Mouse (Mus musculus) lung, postnatal 36 days (tissue): ENCODE measurements at regions not wholly inside any gene's neighbourhood (a gene's known extent, or its start where the extent isn't known, plus 50 kb on each side); places are given as distances from the start of the nearest gene placed in this dataset.
"Not testable (repeated sequence)": the region's sequence is repeated elsewhere in the genome, so short reads cannot be mapped to it uniquely, and the experiment has no call there.

Source experiments
- DNase-seq: peaks from one replicate; pipeline ENCODE4 v3.0.0; 2022; ENCODE audit warnings: mixed read lengths

DNA sequence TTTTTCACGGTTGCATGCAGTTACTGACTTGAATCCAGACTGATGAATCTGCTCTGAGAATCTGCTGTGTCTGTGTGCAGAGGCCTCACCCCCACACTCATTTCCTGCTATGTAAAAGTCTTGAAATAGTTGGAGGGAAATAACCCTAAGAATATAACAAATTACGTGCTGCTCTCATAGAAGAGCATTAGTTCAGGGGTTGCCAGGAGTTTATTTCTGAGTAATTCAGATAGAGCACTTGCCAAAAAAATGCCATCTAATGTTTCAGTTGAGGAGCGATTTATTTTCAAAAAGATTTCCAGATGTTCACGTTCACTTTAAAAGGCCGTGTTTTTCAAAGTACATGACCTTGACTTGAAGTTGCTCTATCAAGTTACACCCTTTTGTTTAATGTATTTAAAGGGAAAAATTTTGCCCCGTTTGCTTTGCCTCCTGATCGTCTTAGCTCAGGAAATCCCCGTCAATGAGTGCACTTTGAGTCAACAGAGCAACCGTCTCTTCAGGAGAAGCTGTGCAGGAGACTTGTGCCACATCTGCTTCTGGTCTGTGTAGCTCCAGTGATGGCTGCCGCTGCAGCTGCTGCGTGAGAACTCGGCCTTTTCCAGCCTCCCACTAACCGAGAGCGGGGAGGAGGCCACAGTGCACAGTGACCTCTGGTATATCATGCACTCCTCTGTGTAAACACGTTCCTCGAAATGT lies 50.9 kb upstream of the Sec61g start:
- peak; percentile 10 for DNase-seq

DNA sequence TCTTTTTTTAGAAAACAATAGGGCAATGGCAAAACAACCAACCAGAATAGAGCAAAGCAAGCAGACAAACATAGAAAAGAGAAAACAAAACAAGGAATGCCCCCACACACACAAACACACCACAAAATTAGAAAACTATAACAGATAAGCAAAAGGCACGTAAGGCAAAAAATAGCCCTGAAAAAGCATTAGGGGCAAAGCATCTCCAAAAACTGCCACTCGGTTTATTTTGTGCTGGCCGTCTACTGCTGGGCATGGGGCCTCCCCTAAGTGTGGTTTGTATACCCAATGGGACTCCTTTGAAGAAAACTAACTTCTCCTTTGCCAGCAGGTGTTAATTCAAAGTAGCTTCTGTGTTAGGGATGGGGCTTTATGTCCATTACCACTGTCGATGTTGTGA lies 53.4 kb upstream of the Sec61g start:
- DNase-seq, result no peak

DNA sequence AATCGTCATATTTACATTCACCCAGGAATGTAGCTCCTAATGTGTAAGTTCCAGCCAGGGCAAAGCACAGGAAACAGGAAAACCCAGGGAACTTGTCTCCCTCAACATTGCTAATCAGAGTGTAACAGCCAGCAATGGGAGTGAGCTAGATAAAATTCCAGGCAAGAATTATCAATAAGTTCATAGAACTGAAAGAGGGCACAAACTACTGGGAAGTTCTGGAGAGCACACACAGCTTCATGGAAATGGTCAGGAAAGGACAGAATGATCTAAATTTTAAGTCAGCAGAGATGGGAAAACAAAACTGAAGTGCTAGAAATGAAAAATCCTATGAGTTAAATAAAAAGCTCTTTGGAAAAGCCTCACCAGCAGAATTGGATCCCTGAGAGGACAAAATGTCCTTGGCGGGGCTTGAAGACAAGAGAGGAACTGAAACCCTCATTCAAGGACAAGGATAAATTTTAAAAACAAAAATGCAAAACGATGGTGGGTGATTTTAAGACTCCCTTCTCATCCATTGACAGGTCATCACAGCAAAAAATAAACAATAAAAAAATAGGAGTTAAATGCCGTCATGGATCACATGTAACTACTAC lies 80.9 kb upstream of the Sec61g start:
- peak; percentile 20 for DNase-seq

DNA sequence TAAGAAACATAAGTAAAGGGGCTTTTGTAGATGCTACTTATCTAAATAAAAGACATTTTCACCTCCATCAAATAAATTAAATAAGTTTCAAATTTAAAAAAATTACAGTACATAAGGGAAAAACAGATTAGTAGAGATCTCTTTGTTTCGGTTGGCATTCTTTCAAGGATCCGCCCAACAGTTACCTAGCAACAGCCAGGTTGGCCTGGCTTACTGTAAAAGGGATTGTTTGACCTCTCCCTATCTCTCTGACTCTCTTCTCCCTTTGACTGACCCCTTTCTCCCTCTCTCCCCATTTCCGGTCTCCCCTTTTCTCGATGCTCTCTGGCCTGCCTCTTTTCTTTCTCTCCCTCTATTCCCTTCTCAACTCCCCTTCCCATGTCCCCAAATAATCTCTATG lies 82.3 kb upstream of the Sec61g start:
- no peak for DNase-seq

DNA sequence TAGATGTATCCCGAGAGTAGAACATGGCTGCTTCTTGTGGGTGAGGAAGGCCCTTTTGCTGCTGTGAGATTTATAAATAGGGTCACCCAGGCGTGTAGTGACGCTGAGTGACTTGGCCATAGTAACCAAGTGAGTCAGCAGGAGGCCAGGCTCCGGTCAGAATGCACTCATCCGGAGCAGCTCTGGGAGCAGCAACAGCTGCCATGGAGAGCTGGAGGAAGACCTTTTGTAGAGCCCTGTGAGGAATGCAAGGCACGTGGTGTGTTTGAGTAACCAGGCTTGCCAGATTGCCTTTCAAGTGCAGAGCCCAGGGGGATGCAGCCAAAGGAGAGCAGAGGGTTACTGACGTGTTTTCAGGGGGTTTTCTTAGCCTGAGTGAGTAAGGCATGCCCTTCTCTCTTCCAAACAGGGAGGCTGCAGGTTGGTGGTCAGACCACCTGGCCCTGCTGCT lies 83.2 kb upstream of the Sec61g start:
- DNase-seq, result peak; percentile 86

DNA sequence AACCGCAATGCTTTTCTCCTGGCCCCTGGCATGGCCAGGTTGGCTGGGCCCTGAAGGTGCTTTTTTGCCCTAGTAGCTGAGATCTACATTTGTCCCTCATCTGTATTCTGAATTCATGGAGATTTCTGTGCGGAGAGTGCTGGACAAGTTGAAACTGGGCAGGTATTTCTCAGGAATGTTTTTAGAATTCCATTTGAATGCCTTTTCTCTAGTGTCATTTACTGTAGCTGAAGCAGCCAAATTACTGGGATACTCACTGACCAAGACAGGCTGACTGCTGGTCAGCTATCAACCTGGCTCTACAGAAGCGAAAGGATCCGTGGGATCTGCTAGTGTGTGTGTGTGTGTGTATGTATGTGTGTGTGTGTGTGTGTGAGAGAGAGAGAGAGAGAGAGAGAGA lies 83.7 kb upstream of the Sec61g start:
- DNase-seq, result no peak

DNA sequence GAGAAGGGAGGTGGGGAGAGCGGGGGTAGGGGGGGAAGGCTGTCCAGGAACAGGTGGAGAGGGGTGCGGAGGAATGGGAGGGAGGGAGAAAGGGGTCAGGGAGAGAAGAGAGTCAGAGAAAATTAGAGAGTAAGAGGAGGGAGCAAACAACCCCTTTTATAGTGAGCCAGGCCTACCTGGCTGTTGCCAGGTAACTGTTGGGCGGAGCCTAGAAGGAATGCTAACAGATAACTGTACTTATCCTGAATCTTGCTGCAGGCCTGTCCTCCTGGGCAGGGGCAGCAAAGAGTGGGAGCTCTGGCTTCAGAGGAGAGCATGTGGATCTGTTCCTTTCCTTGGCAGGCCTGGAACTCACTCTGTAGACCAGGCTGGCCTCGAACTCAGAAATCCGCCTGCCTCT lies 84.5 kb upstream of the Sec61g start:
- DNase-seq, result no peak

DNA sequence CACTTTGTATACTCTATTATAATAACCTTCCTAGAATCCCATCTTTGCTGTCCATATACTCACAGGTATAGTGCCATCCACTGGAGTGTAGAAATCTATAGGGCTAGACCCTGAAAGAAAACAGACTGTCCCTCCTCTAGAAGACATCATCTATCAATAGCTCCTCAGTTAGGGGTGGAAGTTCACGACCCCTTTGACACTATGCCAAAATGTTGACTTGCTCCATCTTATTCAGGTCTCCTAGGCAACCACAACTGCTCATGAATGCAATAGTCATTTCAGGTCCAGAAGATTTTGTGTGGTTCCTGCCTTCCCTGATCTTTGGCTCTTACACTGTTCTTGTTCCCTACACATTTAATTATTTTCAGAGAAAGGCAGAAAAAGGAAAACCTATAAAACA lies 86.5 kb upstream of the Sec61g start:
- DNase-seq, result no peak

DNA sequence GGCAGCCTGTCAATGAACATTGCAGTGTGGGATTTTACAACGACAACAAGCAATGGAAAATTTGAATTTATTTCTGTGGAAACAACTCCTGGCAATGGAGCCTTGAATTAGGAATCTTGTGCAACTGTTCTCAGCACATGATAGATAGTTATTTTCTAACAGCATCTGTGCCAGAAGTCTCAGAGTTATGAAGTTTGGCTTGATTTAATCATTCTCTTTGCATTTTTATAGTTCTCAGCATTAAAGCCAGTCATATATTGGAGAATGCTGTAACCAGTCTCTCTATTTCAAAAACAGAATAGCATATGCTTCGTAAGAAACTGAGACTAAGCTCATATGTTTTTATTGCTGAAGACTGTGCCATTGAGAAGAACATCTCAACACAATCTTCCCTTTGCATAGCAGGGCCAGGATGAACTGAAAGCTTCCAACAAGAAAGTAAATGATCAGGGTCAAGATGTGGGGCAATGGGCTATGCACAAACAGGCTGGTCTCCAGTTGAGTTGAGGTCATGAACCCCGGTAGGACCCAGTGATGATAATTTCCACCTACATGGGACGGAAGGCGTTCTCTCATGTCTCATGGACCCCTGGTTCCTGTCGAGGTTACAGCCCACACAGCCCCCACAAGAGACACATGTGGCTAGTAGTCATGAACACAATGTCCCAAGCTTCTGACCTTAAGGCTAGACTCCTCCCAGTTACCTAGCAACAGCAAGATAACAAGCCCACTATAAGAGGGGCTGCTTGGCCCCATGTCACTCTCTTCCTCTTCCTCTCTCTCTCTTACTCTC lies 89.0 kb upstream of the Sec61g start:
- DNase-seq, result peak; percentile 30

DNA sequence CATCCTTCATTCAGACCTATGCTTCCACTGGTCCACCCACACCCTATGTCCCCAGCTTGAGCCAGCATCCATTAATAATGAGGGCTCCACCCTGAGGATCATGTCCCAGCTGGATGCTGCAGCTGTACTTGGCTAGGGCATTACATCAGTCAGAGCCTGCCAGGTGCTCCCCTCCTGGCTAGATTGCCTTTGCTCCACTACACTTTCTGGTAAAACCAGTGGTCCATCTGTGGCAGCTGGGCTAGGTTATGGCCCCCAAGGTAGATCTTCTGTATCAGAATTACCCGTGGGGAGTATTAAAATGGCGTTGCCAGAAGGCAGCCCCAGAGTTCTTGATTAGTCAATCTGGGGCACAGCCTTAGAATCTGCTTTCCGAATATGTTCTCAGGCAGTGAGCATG lies 94.7 kb upstream of the Sec61g start:
- DNase-seq, result no peak

DNA sequence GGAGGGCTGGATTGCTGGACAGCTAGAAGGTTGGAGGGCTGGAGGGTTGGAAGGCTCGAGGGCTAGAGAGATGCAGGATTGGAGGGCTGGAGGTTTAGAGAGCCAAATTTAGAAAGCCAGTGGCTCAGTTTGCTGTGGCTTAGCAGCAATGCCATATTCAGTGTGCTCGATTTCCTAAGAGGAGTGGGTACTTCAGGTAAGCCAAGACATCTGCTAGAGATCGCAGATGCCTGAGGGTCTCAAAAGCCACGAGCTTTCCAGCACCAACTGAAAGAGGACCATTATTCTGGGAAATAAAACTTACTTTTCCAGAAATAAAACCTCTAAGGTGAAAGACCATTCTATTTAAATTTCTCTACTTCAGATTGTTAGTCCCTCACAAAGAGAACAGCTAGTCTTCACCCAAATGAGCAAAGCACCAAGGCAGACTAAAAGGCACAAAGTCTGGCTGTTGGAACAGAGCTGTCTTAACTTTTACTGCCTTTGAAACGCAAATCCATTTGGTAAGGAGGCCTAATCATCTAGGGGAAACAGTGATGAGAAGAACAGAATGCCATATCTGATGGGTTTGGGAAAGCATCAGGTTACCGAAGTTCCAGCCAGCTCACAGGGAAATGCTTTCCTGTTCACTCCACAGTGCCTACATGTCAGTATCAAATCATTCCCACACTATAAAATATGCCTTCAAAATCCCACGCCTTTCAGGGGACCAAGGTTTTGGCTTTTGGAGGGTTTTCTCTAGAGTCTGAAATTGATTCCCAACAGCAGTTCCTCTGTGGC lies 98.3 kb upstream of the Sec61g start:
- DNase-seq, result no peak

DNA sequence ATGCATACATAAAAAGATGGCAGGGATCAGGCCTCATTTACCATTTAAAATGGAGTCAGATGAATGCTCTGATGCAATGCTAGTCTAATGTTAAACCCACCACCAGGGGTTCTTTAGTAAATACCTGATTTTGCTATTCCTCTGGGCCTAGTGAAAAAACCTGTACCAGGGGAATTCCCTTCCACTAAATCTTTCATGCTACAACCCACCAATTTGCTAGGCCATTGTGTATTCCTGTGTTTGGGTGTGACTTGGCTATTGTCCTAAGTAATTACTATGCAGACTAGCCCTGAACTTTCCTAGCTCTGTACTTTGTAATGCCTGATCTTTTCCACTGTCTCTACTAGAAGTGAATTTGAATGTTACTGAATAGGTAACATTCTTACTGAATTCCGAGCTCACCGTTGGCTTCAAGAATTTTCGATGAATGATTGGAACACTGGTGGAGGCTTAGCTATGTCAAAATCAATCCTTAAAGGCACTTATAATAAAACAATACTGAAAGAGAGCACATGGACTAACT lies 99.7 kb upstream of the Sec61g start:
- not testable (repeated sequence) for DNase-seq

DNA sequence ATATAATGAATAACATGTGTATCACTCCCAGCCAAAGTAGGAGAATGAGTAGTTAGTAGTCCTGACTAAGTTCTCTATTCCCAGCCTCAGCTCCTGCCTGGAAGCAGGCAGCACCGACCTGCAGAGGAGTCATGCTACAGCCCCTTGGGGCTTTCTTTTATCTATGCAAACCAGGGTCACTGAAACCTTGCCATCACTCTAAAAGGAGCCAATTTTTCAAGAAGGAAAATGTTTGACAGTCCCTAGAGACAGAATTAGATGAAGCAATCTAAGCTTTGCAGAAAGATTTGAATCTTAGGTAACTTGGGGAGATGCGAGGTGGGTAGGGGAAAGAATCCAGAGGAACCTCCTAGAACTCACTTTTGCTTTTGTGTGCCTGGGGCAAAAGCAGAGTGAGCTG lies 103.5 kb upstream of the Sec61g start:
- DNase-seq, result no peak

DNA sequence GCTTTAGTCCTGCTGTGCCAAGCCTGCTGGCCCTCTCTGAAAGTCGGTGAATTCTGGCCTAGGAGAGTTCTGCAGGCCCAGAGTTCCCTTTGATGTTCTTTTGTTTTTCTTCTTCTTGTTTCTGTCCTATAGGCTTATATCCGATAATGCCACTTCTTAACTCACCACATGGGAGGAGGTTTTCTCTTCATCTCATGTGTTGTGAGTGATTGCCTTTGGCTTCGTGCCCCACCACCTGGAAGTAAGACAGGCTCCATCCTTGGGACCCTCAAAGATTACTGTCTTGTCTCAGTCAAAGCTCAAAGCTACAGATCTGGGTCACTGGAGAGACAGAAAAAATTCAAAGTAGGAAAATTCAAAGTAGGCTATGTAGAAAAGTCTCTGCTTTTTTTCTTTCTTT lies 104.2 kb upstream of the Sec61g start:
- DNase-seq, result no peak

DNA sequence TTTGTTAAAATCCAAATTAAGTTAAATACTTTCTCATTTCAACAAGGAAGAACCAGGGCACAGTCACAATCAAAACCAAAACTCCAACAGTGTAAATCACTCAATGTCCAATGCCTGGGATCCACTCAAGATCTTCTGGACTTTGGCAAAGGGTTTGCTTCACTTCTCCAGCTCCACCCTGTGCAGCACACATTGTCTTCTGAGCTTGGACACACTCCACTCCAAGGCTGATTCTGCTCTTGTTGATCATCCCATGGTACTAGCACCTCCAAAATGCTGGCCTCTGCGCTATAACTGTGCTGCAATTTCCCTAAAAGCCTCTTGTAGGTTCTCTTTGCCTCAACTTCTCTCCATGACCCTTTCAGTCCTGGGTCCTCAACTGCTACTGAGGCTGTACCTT lies 111.5 kb upstream of the Sec61g start:
- DNase-seq, result no peak

DNA sequence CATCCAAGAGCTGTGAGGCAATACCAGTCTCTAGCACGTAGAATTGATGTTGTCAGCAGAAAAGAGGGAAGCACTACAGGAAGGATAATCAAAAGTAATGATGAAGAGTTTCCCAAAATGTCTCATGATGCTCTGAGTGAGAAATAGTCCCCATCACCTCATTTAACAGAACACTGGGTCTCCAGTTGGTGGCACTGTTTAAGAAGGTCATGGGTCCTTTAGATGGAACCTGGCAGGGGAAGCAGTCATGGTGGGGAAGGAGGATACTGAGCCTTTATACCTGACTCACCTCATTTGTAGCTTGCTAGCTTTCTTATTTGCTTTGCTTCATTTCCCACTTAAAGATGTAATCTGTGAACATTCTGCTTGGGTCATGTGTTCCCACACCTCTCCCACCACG lies 115.4 kb upstream of the Sec61g start:
- DNase-seq, result no peak

DNA sequence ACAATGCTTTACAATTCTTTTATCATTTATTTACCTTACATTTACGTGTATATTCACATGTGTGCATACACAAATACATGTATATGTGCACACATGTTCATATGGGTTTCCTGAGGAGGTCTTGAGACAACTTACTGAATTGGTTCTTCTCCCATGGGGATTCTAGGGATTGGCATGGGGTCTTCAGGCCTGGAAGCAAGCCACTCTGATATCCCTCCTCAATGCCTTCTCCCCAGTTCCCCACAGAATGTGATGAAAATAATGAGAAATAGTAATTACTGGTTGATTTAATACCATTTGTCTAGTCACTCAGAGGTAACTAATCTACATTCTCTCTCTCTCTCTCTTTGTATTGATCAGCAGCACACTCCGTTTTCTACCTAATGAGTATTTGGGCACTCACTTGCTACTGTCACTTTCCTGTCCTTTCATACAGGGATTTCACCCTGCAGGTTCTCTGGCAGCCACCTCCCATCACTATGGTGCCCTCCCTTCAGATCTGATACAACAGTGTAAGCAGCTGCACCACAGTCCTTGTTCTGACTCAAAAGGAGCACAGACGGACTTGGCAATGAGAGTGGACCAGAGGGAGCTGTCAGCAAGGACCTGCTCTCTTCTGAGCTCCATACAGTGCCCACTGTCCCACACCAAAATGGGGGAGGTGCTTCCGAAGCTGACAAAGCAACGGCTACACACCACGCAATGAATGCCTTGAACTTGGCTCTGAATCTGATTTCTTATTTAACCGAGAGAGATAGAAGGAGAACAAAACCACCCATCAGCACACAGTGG lies 119.2 kb upstream of the Sec61g start:
- no peak for DNase-seq

DNA sequence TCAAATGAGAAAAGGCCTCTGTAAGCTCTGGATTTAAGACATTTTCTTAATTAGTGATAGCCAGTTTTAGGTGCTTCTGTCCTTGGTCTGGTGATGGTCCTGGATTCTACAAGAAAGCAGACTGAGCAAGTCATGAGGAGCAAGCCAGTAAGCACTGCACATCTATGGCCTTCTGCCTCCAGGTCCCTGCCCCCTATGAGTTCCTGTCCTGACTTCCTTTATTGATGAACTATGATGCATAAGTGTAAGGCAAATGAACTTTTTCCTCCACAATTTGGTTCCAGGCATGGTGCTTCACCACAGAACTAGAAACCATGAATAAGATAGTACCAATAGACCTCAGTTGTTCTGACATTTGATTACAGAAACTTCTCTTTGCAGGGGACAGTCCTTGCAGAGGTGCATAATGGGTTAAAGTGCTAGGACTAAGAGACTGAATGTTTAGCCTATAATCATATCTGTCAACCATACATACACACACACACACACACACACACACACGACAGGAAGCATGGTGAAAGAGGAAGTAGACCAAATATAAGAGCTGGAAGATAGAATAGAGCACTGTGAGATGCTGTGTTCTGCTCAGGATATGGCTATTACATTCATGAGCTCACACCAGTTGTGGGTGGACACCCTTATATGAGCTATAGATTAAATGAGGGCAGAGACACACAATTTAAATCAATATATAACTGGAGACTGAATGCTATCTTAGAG lies 121.3 kb upstream of the Sec61g start:
- peak; percentile 8 for DNase-seq

DNA sequence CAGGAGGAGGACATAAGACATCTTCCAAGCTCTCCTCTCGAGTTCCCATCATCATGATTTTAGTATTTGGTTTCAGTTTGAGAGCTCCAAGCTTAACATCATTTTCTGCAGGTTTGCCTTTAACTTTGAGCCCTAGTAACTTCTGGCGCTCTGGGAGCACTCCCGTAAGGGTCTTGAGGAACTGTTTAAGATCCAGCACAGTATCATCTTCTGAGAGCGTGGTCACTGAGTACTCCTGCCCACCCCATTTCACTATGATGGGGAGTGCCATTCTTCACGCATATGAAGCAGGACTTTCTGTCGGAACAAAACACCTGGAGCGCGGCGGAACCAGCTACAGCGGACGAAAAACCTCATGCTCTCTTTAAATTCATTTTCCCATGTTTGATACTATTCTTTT lies 116.2 kb upstream of the Egfr start:
- not testable (repeated sequence) for DNase-seq

DNA sequence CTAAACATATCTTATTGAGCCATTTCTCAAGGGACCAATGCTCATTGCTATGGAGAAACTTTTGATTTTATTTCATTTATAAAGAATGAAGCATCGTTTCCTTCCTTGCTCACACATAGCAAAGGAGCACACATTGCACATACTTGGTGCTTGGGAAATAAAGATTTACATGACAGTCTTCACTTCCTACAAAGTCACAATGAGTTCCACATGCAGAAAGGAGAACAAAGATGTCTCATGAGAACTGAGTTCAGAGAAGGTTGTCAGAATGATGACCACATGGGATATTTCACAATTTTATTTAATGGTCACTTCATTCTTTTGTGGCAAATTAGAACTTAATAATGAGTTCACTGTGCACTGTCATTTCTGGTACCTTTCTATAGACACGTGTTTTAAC lies 114.3 kb upstream of the Egfr start:
- DNase-seq, result no peak

DNA sequence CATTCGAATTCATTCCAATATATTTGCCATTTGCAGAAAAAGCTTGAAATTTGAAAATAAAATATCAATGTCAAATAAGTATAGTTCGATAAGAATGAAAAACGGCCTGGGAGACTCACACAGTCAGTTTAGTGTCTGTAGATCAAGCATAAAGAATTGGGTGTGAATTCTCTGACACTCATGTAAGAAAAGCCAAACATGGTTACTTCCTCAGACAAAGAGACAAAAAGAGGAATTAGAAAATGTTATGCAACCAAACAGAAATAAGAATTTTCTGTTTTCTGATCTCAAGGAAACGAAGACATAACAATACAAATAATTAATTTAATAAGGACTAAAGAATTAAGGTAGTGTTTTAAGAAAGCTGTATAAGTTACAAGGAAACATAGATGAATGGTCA lies 113.7 kb upstream of the Egfr start:
- DNase-seq, result no peak

DNA sequence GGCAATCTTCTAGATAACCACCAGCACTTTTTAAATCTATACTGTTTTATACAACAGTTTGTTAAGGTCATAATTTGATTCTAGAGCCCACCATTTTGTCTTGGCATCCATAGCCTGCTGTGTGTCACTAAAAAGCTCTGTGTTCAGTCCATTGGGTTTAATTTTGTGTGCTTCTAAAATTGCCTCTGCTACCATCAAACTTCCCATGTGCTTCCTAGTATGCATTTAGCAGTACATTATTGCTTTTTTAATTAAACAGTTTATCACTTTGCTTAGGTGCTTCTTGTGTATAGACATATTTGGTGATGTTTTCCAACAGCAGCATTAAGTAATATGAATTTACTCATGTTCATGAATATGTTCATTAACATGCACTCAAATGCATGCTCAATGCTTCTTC lies 102.4 kb upstream of the Egfr start:
- no peak for DNase-seq
